Mouse (Mus musculus): ENCODE results near the gene Chrm4.

Chrm4 gene

GRCm38 (mm10) chr2:91963443-91963932 is 36.4 kb downstream of the Chrm4 start:
- DNase-seq (ENCODE audit: low read depth) = peak; percentile 95

GRCm38 (mm10) chr2:91964610-91965204 is 37.7 kb downstream of the Chrm4 start:
- DNase-seq (ENCODE audit: low read depth) = peak; percentile 63

GRCm38 (mm10) chr2:91965417-91965816 is 38.4 kb downstream of the Chrm4 start:
- no peak for DNase-seq (ENCODE audit: low read depth)

GRCm38 (mm10) chr2:91966367-91966766 is 39.3 kb downstream of the Chrm4 start:
- DNase-seq (ENCODE audit: low read depth) = no peak

GRCm38 (mm10) chr2:91967962-91968361 is 40.9 kb downstream of the Chrm4 start:
- DNase-seq (ENCODE audit: low read depth) = no peak

- no peak for DNase-seq (ENCODE audit: low read depth)
Measured at GRCm38 (mm10) chr2:91971231-91972097, 44.4 kb downstream of the Chrm4 start.

GRCm38 (mm10) chr2:91972121-91972566 is 45.1 kb downstream of the Chrm4 start:
- DNase-seq (ENCODE audit: low read depth) = peak; percentile 45

GRCm38 (mm10) chr2:91973416-91974135 is 46.5 kb downstream of the Chrm4 start:
- no peak for DNase-seq (ENCODE audit: low read depth)

- DNase-seq (ENCODE audit: low read depth) = peak; percentile 68
Measured at GRCm38 (mm10) chr2:91975581-91976541, 48.8 kb downstream of the Chrm4 start, which contains the start of gene Dgkz. TSS of gene Dgkz (minus strand) at chr2:91975864.

- peak; percentile 49 for DNase-seq (ENCODE audit: low read depth)
Measured at GRCm38 (mm10) chr2:91977960-91978359, 50.9 kb downstream of the Chrm4 start.

Measured in induced T-regulatory cell, adult 2 months (primary cell).